Mouse (Mus musculus) inflammation-experienced regulatory T-cells, adult 6 months (primary cell): ENCODE measurements around the gene Krt25. TPM values are rescaled to one million over a fixed set of nuclear protein-coding genes. Genes with fewer than 3 reads are reported as not detected.

Experiments used
- ATAC-seq: one replicate; pipeline ENCODE4 v1.8.0; 2017
- polyA plus RNA-seq, 3 experiments: library from polyadenylated mRNA; unstranded; fragments of 100-300 nt; shearing (Covaris generic); gene quantifications; one replicate each; pipeline ENCODE4 v1.2.1; 2017

Gene Krt25
- polyA plus RNA-seq, result not detected

DNA sequence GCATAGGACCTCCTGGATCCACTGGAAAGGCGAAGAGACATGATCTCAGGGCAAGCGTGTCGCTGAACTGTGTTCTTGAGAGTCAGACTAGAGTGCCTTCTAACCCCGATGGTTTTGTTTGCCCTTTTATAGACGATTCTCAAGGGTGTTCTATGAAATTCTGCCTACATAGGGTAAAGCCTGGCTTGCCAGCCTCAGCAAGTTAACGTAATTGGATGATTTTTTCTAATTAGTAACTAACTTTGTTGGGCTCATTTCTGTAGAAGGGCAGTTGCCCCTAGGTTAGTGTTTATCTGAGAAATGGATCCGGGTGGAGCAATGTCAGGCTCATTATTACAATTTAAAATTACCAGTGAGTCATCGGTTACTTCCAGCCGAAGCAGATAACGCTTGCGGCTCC, at the start of gene Krt25:
TSS of gene Krt25 (minus strand) at position 101 of the 400 bp plus-strand sequence.
- ATAC-seq, result no peak

GRCm38 (mm10) chr11:99369853-99370451, 47.2 kb upstream of the Krt25 start:
- no peak for ATAC-seq

GRCm38 (mm10) chr11:99369229-99369628, 46.5 kb upstream of the Krt25 start:
- no peak for ATAC-seq

GRCm38 (mm10) chr11:99366791-99367190, 44.0 kb upstream of the Krt25 start:
- ATAC-seq, result no peak

DNA sequence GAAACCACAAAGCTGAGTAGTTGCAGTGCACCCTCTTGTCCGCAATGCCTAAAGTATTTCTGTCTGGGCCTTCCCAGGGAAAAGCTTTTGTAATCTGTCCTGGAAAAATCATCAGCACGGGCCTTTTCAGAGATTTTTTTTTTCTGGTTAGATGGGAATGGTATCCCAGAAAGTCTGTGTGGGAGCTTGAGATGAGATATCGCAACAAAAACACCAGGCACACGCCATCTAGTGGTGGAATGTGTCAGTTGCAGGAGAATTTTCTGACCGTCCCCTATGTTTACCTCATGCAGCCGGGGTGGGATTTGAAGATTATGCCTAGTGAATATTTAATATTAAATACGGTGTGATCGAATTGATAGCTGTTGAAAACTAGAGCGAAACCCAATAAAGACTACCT, 41.7 kb upstream of the Krt25 start:
- ATAC-seq, result no peak

- no peak for ATAC-seq
These were observed 38.7 kb upstream of the Krt25 start for GRCm38 (mm10) chr11:99361423-99361822.

GRCm38 (mm10) chr11:99351004-99351403, 28.3 kb upstream of the Krt25 start, which contains the start of gene Krt27:
Gene Krt27 (minus strand): TSS chr11:99351104.
- ATAC-seq, result no peak

DNA sequence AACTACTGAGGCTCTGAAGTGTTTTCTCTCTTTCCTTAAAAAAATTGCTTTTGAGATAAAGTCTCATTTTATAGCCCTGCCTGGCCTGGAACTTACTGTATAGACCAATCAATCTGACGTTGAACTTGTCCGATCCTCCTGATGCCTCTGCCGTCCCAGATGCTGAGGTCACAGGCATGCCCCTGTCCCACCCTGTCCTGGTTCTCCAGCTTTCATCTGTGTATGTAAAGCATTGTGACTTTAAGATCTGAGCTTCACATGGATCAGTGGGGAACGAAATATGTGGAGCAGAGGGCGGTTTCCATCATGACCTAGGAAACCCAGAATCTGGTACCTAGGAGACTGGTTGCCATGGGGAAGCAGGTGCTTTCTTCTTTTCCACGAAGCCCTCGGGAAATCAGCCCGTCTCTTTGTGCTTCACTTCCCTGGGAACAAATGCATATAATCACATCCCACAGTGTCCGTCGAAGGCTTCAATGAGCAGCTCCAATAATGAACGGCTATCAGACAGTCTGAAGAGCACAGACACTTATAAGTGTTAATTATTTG, 16.6 kb upstream of the Krt25 start:
- no peak for ATAC-seq

- no peak for ATAC-seq
These were observed 15.1 kb upstream of the Krt25 start, which contains the start of gene Krt26 for GRCm38 (mm10) chr11:99337866-99338265. Gene Krt26 (minus strand): TSS chr11:99337966.

DNA sequence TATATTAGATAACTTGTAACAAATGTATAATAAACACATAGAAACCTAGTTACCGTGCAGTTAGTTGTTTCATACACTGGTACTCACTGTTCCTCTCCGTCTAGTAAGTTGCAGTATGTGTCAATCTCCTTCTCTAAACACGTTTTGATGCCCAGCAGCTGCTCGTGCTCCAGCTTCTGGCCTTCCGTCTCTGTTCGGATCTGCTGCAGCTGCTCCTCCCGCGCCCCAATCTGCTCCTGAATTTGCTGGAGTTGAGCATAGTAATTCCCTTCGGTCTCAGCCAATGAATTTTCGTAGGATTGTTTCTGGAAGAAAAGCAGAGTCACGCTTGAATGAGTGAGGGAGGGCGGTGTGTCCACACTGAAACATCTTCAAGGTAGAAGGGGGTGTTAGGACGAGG, 10.7 kb upstream of the Krt25 start:
- no peak for ATAC-seq

DNA sequence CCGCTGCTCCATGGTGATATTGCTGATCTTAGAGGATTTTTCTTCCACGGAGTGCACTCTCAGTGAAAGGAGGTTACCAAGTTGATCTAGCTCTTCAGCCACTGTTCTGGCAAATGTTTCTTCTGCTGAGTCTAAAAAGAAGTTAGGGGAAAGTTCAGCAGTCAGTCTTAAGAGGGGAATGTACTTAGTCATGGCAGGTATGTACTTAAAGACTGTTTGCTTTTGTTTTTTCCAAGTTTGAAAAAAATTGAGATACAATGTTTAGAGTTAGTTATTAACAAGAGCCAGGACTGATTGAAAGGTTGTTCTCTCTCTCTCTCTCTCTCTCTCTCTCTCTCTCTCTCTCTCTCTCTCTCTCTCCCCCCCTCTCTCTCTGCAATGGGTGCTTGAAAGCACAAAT, 6.9 kb upstream of the Krt25 start:
- ATAC-seq, result no peak

- ATAC-seq, result no peak
These were observed 1.7 kb downstream of the Krt25 start for GRCm38 (mm10) chr11:99321094-99321493.

DNA sequence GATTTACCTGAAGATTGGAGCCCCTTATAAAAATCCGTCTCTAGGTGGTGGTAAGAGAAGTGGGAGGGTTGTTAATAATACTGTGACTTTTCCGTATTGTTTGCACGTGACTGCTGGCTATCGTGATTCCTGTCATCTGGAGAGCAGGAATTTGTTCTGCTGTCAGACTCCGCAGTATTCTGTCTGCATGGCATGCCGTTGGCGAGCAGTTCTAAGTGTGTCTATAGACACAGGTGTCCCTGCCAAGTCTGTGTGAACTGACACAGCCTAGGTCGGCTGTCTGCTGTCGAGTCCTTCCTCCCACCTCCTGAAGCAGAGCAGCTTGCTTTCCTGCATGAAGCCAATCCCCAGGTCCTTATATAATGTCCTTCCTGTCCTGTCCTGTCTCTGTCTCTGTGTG, 3.6 kb downstream of the Krt25 start:
- ATAC-seq, result no peak

- ATAC-seq, result no peak
These were observed 6.2 kb downstream of the Krt25 start for GRCm38 (mm10) chr11:99316543-99316942.

DNA sequence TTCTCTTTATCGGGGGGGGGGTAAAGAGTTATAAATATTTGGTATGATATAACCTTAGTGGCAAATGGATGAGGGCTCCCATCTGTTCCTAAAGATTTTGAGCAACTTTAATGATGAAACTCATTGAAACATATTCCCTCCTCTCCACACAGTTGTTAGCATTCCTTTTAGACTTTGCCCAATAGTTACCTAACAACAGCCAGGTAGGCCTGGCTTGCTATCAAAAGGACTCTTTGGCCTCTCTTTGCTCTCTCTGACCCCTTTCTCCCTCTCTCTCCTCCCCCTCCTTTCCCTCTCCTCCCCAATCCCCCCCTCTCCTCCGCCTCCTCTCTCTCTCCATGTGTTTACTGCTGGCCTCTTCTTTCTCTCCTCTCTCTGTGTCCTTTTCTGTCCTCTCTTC, 8.2 kb downstream of the Krt25 start:
- no peak for ATAC-seq

- no peak for ATAC-seq
These were observed 11.9 kb downstream of the Krt25 start for GRCm38 (mm10) chr11:99310882-99311281.

- peak; percentile 58 for ATAC-seq
These were observed 15.2 kb downstream of the Krt25 start for GRCm38 (mm10) chr11:99307579-99307978.

GRCm38 (mm10) chr11:99295039-99295438, 27.7 kb downstream of the Krt25 start:
- no peak for ATAC-seq

GRCm38 (mm10) chr11:99292846-99293245, 29.9 kb downstream of the Krt25 start:
- peak; percentile 60 for ATAC-seq

- ATAC-seq, result no peak
These were observed 37.9 kb downstream of the Krt25 start, which contains the start of gene Krt24 for GRCm38 (mm10) chr11:99284833-99285312. Gene Krt24 (minus strand): TSS chr11:99285262.

- no peak for ATAC-seq
These were observed 38.7 kb downstream of the Krt25 start for GRCm38 (mm10) chr11:99284011-99284410.

DNA sequence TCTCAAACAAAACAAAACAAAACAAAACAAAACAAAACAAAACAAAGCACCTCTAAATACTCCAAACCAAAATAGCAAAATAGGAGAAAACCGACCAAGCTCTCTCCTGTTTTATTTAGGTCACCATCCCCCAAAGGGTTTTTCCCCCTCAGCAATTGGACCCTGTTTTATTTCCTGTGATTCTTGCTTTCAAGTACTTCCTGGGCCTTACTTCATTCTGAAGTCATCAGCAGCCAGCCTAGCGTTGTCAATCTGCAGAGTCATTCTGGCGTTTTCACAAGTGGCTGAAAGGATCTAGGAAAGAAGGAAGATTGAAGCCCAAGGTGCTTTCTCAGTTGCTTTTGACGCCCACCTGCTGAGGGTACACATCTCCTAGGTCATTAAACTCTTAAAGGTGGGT, 39.4 kb downstream of the Krt25 start:
- ATAC-seq, result peak; percentile 43

- no peak for ATAC-seq
These were observed 41.6 kb downstream of the Krt25 start for GRCm38 (mm10) chr11:99281116-99281515.

DNA sequence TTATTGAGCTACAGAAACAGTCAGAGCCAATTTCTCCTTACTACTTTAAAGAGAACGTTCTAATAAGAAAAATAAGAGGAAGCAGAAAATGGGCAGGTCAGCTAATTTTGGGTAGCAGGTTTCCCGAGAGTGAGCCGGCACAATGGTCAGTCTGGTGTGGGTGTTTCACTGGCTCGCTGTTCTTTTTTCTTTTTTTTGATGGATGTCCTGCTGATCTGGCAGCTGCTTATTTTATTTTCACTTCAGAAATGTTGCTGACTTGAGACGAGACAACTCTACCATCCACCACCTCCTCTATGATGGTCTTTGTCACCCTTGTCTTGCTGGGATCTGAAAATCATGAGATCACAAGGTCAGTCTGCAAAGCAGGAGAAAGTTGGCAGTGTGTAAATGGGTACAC, 42.8 kb downstream of the Krt25 start:
- no peak for ATAC-seq

DNA sequence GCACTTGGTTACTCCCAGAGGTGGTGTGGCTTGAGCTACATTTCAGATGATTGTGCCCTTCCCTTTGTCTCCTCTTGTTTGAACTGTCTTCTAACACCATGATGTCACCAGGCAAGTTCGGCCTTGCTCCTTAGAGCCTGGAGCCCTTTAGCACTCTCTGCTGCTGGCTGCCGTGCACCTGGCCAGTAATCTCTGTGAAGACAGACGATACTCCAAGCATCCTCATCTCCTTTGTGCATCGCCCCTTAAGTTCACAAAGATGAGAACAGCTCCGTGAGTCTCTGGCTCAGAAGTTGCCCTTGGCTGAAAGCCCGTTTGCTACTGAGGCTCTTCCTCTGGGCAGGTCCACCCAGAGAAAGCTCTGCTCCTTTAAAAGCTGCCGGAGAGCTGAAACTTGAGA, 46.0 kb downstream of the Krt25 start:
- no peak for ATAC-seq
